Mouse (Mus musculus): ENCODE measurements at regions not wholly inside any gene's neighbourhood (a gene's known extent, or its start where the extent isn't known, plus 50 kb on each side); places are given as distances from the start of the nearest gene placed in this dataset.
A peak's percentile ranks its signal among the peaks of the same experiment; 100 is the strongest.

- TF ChIP-seq CTCF (IDR thresholded peaks at IDR 0.05; ENCODE audit: low read depth): no peak
- DNase-seq (ENCODE audit: low spot score) (no peak), ATAC-seq (no peak)
- Histone ChIP-seq H3K4me1 (ENCODE audit: insufficient read depth, low read length) (no peaks in the 10 kb centered on the region), H3K27me3 (ENCODE audit: insufficient read depth, low read length) (no peaks in the 10 kb centered on the region), H3K9me3 (ENCODE audit: low read length) (no peaks in the 10 kb centered on the region), H3K4me3 (ENCODE audit: low read length) (no peak overlapping the region), H3K27ac (no peak overlapping the region), H3K9ac (replicated peaks; ENCODE audit: low read length) (no peak overlapping the region), H3K4me2 (ENCODE audit: low read depth, low read length) (no peak overlapping the region), H3K36me3 (ENCODE audit: insufficient read depth, low read length) (no peaks in the 10 kb centered on the region)
- 90% methylated on average over 5 of the region's 5 CpGs for WGBS
Measured at GRCm38 (mm10) chr10:120625474-120625873, 149.2 kb upstream of the Hmga2 start.

GRCm38 (mm10) chr10:120624203-120624942 is 148.1 kb upstream of the Hmga2 start:
- Histone ChIP-seq H3K9ac (replicated peaks; ENCODE audit: low read length) (no peak overlapping the region), H3K4me2 (ENCODE audit: low read depth, low read length) (no peak overlapping the region), H3K36me3 (ENCODE audit: insufficient read depth, low read length) (no peaks in the 10 kb centered on the region), H3K27ac (no peak overlapping the region), H3K4me3 (ENCODE audit: low read length) (no peak overlapping the region), H3K9me3 (ENCODE audit: low read length) (no peaks in the 10 kb centered on the region), H3K4me1 (ENCODE audit: insufficient read depth, low read length) (no peaks in the 10 kb centered on the region), H3K27me3 (ENCODE audit: insufficient read depth, low read length) (no peaks in the 10 kb centered on the region)
- TF ChIP-seq CTCF (IDR thresholded peaks at IDR 0.05; ENCODE audit: low read depth): no peak
- DNase-seq (ENCODE audit: low spot score): peak; percentile 42
- 54% methylated on average over 10 of the region's 10 CpGs for WGBS
- ATAC-seq: peak; percentile 49; the same call in 1 of the 2 replicates

- Histone ChIP-seq H3K9ac (replicated peaks; ENCODE audit: low read length) (no peak overlapping the region), H3K36me3 (ENCODE audit: insufficient read depth, low read length) (no peaks in the 10 kb centered on the region), H3K27me3 (ENCODE audit: insufficient read depth, low read length) (no peaks in the 10 kb centered on the region), H3K4me1 (ENCODE audit: insufficient read depth, low read length) (no peaks in the 10 kb centered on the region), H3K27ac (no peak overlapping the region), H3K4me2 (ENCODE audit: low read depth, low read length) (no peak overlapping the region), H3K9me3 (ENCODE audit: low read length) (no peaks in the 10 kb centered on the region), H3K4me3 (ENCODE audit: low read length) (no peak overlapping the region)
- 78% methylated on average over 5 of the region's 5 CpGs for WGBS
- DNase-seq (ENCODE audit: low spot score): no peak
- TF ChIP-seq CTCF (IDR thresholded peaks at IDR 0.05; ENCODE audit: low read depth): no peak
- ATAC-seq: no peak
Measured at GRCm38 (mm10) chr10:120616406-120617015, 140.2 kb upstream of the Hmga2 start.

GRCm38 (mm10) chr10:120612351-120612750 is 136.1 kb upstream of the Hmga2 start:
- H3K9ac ChIP-seq (replicated peaks; ENCODE audit: low read length): no peak overlapping the region
- no peak overlapping the region for H3K4me2 ChIP-seq (ENCODE audit: low read depth, low read length)
- DNase-seq (ENCODE audit: low spot score) (no peak), ATAC-seq (no peak)
- H3K27me3 ChIP-seq (ENCODE audit: insufficient read depth, low read length): no peaks in the 10 kb centered on the region
- no peak for TF ChIP-seq CTCF (IDR thresholded peaks at IDR 0.05; ENCODE audit: low read depth)
- H3K4me3 ChIP-seq (ENCODE audit: low read length): no peak overlapping the region
- H3K9me3 ChIP-seq (ENCODE audit: low read length): no peaks in the 10 kb centered on the region
- no peak overlapping the region for H3K27ac ChIP-seq
- H3K36me3 ChIP-seq (ENCODE audit: insufficient read depth, low read length): no peaks in the 10 kb centered on the region
- WGBS: 76% methylated on average over 8 of the region's 8 CpGs
- H3K4me1 ChIP-seq (ENCODE audit: insufficient read depth, low read length): no peaks in the 10 kb centered on the region

GRCm38 (mm10) chr10:120610076-120610475 is 133.8 kb upstream of the Hmga2 start:
- H3K9me3 ChIP-seq (ENCODE audit: low read length): no peaks in the 10 kb centered on the region
- DNase-seq (ENCODE audit: low spot score) (no peak), ATAC-seq (no peak)
- TF ChIP-seq CTCF (IDR thresholded peaks at IDR 0.05; ENCODE audit: low read depth): no peak
- no peak overlapping the region for H3K4me3 ChIP-seq (ENCODE audit: low read length)
- WGBS: 71% methylated on average over 10 of the region's 10 CpGs
- H3K4me1 ChIP-seq (ENCODE audit: insufficient read depth, low read length): no peaks in the 10 kb centered on the region
- H3K27me3 ChIP-seq (ENCODE audit: insufficient read depth, low read length): no peaks in the 10 kb centered on the region
- no peak overlapping the region for H3K4me2 ChIP-seq (ENCODE audit: low read depth, low read length)
- H3K9ac ChIP-seq (replicated peaks; ENCODE audit: low read length): no peak overlapping the region
- no peaks in the 10 kb centered on the region for H3K36me3 ChIP-seq (ENCODE audit: insufficient read depth, low read length)
- H3K27ac ChIP-seq: no peak overlapping the region

- no peak overlapping the region for H3K27ac ChIP-seq
- no peaks in the 10 kb centered on the region for H3K27me3 ChIP-seq (ENCODE audit: insufficient read depth, low read length)
- H3K4me1 ChIP-seq (ENCODE audit: insufficient read depth, low read length): no peaks in the 10 kb centered on the region
- H3K9me3 ChIP-seq (ENCODE audit: low read length): no peaks in the 10 kb centered on the region
- no peaks in the 10 kb centered on the region for H3K36me3 ChIP-seq (ENCODE audit: insufficient read depth, low read length)
- ATAC-seq: no peak
- no peak for TF ChIP-seq CTCF (IDR thresholded peaks at IDR 0.05; ENCODE audit: low read depth)
- peak; percentile 36 for DNase-seq (ENCODE audit: low spot score)
- WGBS: 33% methylated on average over 7 of the region's 7 CpGs
- H3K4me3 ChIP-seq (ENCODE audit: low read length): no peak overlapping the region
- no peak overlapping the region for H3K9ac ChIP-seq (replicated peaks; ENCODE audit: low read length)
- no peak overlapping the region for H3K4me2 ChIP-seq (ENCODE audit: low read depth, low read length)
Measured at GRCm38 (mm10) chr10:120604506-120604905, 128.2 kb upstream of the Hmga2 start.

GRCm38 (mm10) chr10:120603167-120603566 is 126.9 kb upstream of the Hmga2 start:
- WGBS: 89% methylated on average over 4 of the region's 4 CpGs
- no peak for TF ChIP-seq CTCF (IDR thresholded peaks at IDR 0.05; ENCODE audit: low read depth)
- ATAC-seq: no peak

More at GRCm38 (mm10) chr10:120603167-120603566, 126.9 kb upstream of the Hmga2 start:
- Histone ChIP-seq H3K4me2 (ENCODE audit: low read depth, low read length) (no peak overlapping the region), H3K27me3 (ENCODE audit: insufficient read depth, low read length) (no peaks in the 10 kb centered on the region), H3K9ac (replicated peaks; ENCODE audit: low read length) (no peak overlapping the region), H3K4me3 (ENCODE audit: low read length) (no peak overlapping the region), H3K27ac (no peak overlapping the region), H3K9me3 (ENCODE audit: low read length) (no peaks in the 10 kb centered on the region), H3K36me3 (ENCODE audit: insufficient read depth, low read length) (no peaks in the 10 kb centered on the region), H3K4me1 (ENCODE audit: insufficient read depth, low read length) (no peaks in the 10 kb centered on the region)
- DNase-seq (ENCODE audit: low spot score): no peak

Data from hindbrain, postnatal 0 days (tissue).